Mouse (Mus musculus) liver, postnatal 0 days (tissue): Measurements from ENCODE around the gene Fam173a. TPM values are rescaled to one million over a fixed set of nuclear protein-coding genes. Genes with fewer than 3 reads are reported as not detected.

Experiments used
- ATAC-seq: fragments of 200-750 bp; cut with Nextera tagmentation; 2 replicates; pipeline ENCODE4 v1.8.0; 2017; ENCODE audit warnings: mild to moderate bottlenecking, moderate library complexity
- DNase-seq: peaks from one replicate; pipeline ENCODE4 v3.0.0-alpha.2; 2016
- H3K27ac ChIP-seq: fragments of 300-500 bp; sonication (generic); 2 replicates; pipeline ENCODE4 v1.5.1; 2014; ENCODE audit warnings: antibody characterized with exemption, moderate library complexity, mild to moderate bottlenecking, low read depth
- H3K27me3 ChIP-seq: fragments of 300-500 bp; sonication (generic); 2 replicates; pipeline ENCODE4 v1.6.1; 2014; ENCODE audit warnings: low read length, control low read depth, mixed read lengths; ENCODE audit not compliant: insufficient read depth
- H3K36me3 ChIP-seq: fragments of 300-500 bp; sonication (generic); replicated peaks from 2 replicates; pipeline ENCODE4 v1.6.1; 2014; ENCODE audit warnings: mild to moderate bottlenecking, control low read depth, low read length, moderate library complexity, mixed read lengths; ENCODE audit not compliant: insufficient read depth
- H3K4me1 ChIP-seq: fragments of 300-500 bp; sonication (generic); 2 replicates; pipeline ENCODE4 v1.6.1; 2014; ENCODE audit warnings: antibody characterized with exemption, mild to moderate bottlenecking, control low read depth; ENCODE audit not compliant: insufficient read depth
- H3K4me2 ChIP-seq: fragments of 300-500 bp; sonication (generic); 2 replicates; pipeline ENCODE4 v1.6.1; 2014; ENCODE audit warnings: low read depth, mild to moderate bottlenecking, low read length, moderate library complexity, mixed read lengths
- H3K4me3 ChIP-seq: fragments of 300-500 bp; sonication (generic); 2 replicates; pipeline ENCODE4 v1.5.1; 2014; ENCODE audit warnings: low read depth, low read length
- H3K9ac ChIP-seq: fragments of 300-500 bp; sonication (generic); replicated peaks from 2 replicates; pipeline ENCODE4 v1.6.1; 2014; ENCODE audit warnings: mild to moderate bottlenecking, moderate library complexity
- H3K9me3 ChIP-seq: fragments of 300-500 bp; sonication (generic); 2 replicates; pipeline ENCODE4 v1.6.1; 2016; ENCODE audit warnings: mild to moderate bottlenecking, control low read depth, low read length, mixed read lengths
- CTCF ChIP-seq: sonication (generic); IDR thresholded peaks from 2 replicates; pipeline ENCODE4 v1.5.1; 2016; ENCODE audit warnings: antibody characterized with exemption, low read depth
- EP300 ChIP-seq: IDR thresholded peaks from 2 replicates; pipeline ENCODE4 v1.6.1; 2016; ENCODE audit warnings: antibody characterized with exemption, low read depth, mild to moderate bottlenecking
- WGBS: fragments of 180-500 bp; shearing (Covaris S2); extraction: QIAGEN DNeasy Blood & Tissue Kit; methylation state at CpG from one replicate; pipeline ENCODE4 v1.1.7; 2014; ENCODE audit not compliant: insufficient replicate concordance; 5-methylcytosine and 5-hydroxymethylcytosine counted together
- polyA plus RNA-seq: library from polyadenylated mRNA; unstranded; fragments of >200 nt; fragmentation: Nextera tagmentation; extraction: Ambion mirVana; gene quantifications from 2 replicates; pipeline ENCODE4 v1.2.1, GENCODE M21; 2015

Gene Fam173a
- polyA plus RNA-seq, 1 experiment from 2014 or later: 51.6 TPM

DNA sequence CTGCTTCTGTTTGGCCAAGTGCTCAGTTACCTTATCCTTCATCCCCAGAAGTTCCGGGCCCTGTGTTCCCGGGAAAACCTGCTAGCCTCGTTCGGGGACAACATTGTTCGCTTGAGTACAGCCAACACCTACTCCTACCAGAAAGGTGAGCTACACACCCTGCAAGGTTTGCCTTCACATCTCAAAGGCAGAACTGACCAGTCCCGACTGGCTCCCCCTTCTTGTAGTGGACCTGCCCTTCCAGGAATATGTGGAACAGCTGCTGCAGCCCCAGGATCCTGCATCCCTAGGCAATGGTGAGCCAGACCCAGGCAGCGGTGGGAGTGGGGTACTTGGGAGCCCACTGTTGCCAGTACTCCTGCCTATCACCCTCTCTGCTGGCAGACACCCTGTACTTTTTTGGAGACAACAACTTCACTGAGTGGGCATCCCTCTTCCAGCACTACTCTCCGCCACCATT, 36.9 kb upstream of the Fam173a start:
- Histone ChIP-seq H3K9ac (peak overlapping the region; percentile 63), H3K36me3 (peaks cover 31% of the 10 kb centered on the region), H3K4me3 (peak overlapping the region; percentile 56), H3K27me3 (no peaks in the 10 kb centered on the region), H3K27ac (peak overlapping the region; percentile 67), H3K4me1 (peaks cover 50% of the 10 kb centered on the region), H3K9me3 (no peaks in the 10 kb centered on the region), H3K4me2 (peak overlapping the region; percentile 78)
- 39% methylated on average over 8 of the region's 8 CpGs for WGBS
- TF ChIP-seq CTCF (no peak), EP300 (no peak)
- DNase-seq: no peak
- no peak for ATAC-seq

DNA sequence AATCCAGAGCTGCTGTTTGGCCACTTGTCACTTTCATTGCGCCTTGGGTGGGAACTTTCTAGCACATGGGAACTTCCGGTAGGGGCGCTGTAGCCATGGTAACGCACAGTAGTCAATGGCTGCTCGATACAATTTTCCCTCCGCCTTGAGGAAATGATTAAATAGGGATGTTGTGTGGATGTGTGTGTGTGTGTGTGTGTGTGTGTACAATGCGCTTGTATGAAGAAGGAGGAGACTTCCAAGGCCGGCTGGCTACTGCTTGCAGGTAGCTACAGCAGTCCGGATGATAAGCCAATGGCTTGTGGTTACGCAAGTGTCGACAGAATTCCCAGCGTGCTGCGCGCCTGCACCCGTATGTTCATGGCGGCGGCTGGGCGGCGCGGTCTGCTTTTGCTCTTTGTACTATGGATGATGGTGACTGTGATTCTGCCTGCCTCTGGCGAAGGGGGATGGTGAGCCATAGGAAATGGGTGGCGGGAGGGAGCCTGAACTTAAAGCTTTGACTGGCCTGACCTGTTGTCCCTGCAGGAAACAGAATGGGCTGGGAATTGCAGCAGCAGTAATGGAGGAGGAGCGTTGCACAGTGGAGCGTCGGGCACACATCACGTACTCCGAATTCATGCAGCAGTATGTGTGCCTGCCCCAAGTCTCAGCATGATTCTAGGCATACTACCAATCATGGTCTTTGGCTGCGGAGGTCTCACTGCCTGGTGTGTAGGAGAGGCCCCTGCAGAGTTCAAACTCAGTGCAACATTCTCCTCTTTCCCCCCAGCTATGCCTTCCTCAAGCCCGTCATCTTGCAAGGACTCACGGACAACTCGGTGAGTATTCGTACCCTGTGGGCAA, 36.2 kb upstream of the Fam173a start, which contains the start of gene Jmjd8:
Gene Jmjd8 (plus strand): TSS at position 156 of the 846 bp plus-strand sequence.
- Histone ChIP-seq H3K4me1 (peaks cover 50% of the 10 kb centered on the region), H3K9ac (peak within 1 kb of the TSS; percentile 63), H3K9me3 (no peaks in the 10 kb centered on the region), H3K4me3 (peak within 1 kb of the TSS; percentile 56), H3K27me3 (no peaks in the 10 kb centered on the region), H3K27ac (peak within 1 kb of the TSS; percentile 67), H3K36me3 (peaks cover 31% of the 10 kb centered on the region), H3K4me2 (peak within 1 kb of the TSS; percentile 78)
- peak; percentile 83 for DNase-seq
- TF ChIP-seq EP300 (no peak), CTCF (peak; percentile 59)
- 1% methylated on average over 32 of the region's 32 CpGs for WGBS
- ATAC-seq: peak; percentile 31

- peak overlapping the region; percentile 56; the same call in 1 of the 2 replicates for H3K4me3 ChIP-seq
- TF ChIP-seq CTCF (no peak), EP300 (no peak)
- peak overlapping the region; percentile 78 for H3K4me2 ChIP-seq
- WGBS: 81% methylated on average over 8 of the region's 8 CpGs
- H3K36me3 ChIP-seq: peaks cover 31% of the 10 kb centered on the region
- H3K9me3 ChIP-seq: no peaks in the 10 kb centered on the region
- no peak overlapping the region for H3K9ac ChIP-seq
- H3K27ac ChIP-seq: 0 out of 2 replicates have a peak overlapping the region, but pooled peaks have one; percentile 67
- H3K4me1 ChIP-seq: peaks cover 47% of the 10 kb centered on the region
- no peaks in the 10 kb centered on the region for H3K27me3 ChIP-seq
- DNase-seq (no peak), ATAC-seq (no peak)
Observed at GRCm38 (mm10) chr17:25828223-25828594, 35.5 kb upstream of the Fam173a start.

DNA sequence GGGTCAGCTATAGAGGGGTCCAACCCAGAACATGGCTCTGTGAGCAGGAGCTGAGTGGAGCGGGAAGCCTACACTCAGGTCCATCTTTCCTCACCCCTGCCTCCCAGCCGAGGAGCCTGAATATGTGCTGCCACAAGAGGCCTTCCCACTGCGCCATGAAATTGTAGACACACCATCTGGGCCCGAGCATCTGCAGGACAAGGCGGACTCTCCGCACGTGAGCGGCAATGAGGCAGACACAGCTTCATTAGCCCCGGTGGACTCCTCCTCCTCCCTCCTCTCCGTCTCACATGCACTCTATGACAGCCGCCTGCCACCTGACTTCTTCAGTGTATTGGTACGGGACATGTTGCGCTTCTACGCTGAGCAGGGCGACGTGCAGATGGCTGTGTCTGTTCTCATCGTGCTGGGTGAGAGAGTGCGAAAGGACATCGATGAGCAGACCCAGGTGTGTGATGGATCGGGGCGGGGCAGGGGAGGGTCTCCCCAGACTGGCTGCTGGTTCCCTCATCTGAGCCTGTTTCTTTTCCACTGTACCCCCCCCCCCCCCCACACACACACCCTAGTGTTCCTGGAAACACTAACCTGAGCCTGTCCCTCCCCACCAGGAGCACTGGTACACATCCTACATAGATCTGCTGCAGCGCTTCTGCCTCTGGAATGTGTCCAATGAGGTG, 35.0 kb upstream of the Fam173a start:
- 92% methylated on average over 22 of the region's 22 CpGs for WGBS
- ATAC-seq: no peak
- peaks cover 49% of the 10 kb centered on the region for H3K4me1 ChIP-seq
- H3K4me2 ChIP-seq: no peak overlapping the region
- H3K9ac ChIP-seq: no peak overlapping the region
- no peak for TF ChIP-seq CTCF
- no peak for TF ChIP-seq EP300
- no peak overlapping the region for H3K4me3 ChIP-seq
- H3K36me3 ChIP-seq: peaks cover 31% of the 10 kb centered on the region
- no peaks in the 10 kb centered on the region for H3K9me3 ChIP-seq
- no peak overlapping the region for H3K27ac ChIP-seq
- no peak for DNase-seq
- no peaks in the 10 kb centered on the region for H3K27me3 ChIP-seq

DNA sequence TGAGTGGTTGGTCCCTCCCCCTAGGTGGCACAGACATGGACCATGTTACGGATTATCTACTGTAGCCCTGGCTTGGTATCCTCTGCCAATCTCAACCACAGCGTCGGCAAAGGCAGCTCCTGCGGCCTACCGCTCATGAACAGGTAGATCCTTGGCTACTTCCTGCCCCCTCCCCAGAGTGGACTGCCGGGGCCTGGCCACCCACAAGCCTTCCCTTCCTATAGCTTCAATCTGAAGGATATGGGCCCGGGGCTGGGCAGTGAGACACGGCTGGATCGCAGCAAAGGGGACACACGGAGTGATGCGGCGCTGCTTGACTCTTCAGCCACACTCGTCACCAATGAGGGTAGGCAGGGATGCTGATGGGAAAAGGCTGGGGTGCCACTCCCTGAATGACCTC, 34.3 kb upstream of the Fam173a start:
- WGBS: 92% methylated on average over 13 of the region's 13 CpGs
- Histone ChIP-seq H3K4me2 (no peak overlapping the region), H3K27me3 (no peaks in the 10 kb centered on the region), H3K4me3 (no peak overlapping the region), H3K9ac (no peak overlapping the region), H3K4me1 (peaks cover 48% of the 10 kb centered on the region), H3K27ac (no peak overlapping the region), H3K9me3 (no peaks in the 10 kb centered on the region), H3K36me3 (peaks cover 31% of the 10 kb centered on the region)
- TF ChIP-seq EP300: no peak
- TF ChIP-seq CTCF: no peak
- ATAC-seq: no peak
- no peak for DNase-seq

DNA sequence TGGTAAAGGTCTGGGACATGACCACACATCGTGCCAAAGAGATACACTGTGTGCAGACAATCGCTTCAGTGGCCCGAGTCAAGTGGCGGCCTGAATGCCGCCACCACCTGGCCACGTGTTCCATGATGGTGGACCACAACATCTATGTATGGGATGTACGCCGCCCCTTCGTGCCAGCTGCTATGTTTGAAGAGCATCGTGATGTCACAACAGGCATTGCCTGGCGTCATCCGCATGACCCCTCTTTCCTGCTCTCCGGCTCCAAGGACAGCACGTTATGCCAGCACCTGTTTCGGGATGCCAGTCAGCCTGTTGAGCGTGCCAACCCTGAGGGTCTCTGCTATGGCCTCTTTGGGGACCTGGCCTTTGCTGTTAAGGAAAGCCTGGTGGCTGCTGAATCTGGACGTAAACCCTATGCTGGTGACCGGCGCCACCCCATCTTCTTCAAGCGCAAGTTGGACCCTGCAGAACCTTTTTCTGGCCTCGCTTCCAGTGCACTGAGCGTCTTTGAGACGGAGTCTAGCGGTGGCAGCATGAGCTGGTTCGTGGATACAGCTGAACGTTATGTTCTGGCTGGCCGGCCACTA, 33.4 kb upstream of the Fam173a start:
- no peak for TF ChIP-seq EP300
- 0 out of 2 replicates have a peak, but pooled peaks cover 4% of the 10 kb centered on the region for H3K27me3 ChIP-seq
- WGBS: 91% methylated on average over 27 of the region's 27 CpGs
- H3K9ac ChIP-seq: no peak overlapping the region
- H3K4me2 ChIP-seq: no peak overlapping the region
- H3K27ac ChIP-seq: no peak overlapping the region
- H3K36me3 ChIP-seq: peaks cover 24% of the 10 kb centered on the region
- DNase-seq: no peak
- no peaks in the 10 kb centered on the region for H3K9me3 ChIP-seq
- ATAC-seq: no peak
- H3K4me1 ChIP-seq: peaks cover 39% of the 10 kb centered on the region
- H3K4me3 ChIP-seq: no peak overlapping the region
